Mouse (Mus musculus): ENCODE data around the gene Pou2f1. TPM values are rescaled to one million over a fixed set of nuclear protein-coding genes. Genes with fewer than 3 reads are reported as not detected.
"Not testable (repeated sequence)": the region's sequence is repeated elsewhere in the genome, so short reads cannot be mapped to it uniquely, and the experiment has no call there.

The Pou2f1 gene
- polyA plus RNA-seq, 1 experiment from 2014 or later, result 4.9 TPM

DNA sequence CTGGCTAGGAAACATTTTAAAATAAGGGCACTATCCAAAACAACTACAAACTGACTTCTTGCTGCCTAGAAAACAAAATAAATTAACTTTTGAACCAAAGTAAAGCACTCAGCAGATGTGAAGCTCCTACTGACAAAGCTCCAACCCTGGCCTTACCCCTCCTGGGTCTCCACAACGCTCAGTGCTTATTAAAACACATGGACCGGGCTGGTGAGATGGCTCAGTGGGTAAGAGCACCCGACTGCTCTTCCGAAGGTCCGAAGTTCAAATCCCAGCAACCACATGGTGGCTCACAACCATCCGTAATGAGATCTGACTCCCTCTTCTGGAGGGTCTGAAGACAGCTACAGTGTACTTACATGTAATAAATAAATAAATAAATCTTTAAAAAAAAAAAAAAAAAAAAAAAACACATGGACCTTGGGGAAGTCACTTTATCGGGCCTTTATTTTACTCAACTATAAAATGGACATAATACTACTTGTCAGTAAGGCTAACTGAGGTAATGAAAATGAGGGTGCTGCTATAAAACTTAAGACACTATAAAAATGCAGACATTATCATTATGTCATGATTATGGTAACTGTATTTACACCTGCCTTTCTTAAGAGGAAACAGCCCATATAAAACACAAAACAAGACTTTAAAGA lies 7.3 kb downstream of the Pou2f1 start:
- not testable (repeated sequence) for H3K27me3 ChIP-seq (ENCODE audit: control insufficient read depth, insufficient read depth, low read depth, low read length); H3K4me3 ChIP-seq (ENCODE audit: low read depth, low read length); H3K9ac ChIP-seq (ENCODE audit: low read depth, low read length); H3K27ac ChIP-seq (ENCODE audit: low read length); H3K4me2 ChIP-seq (ENCODE audit: low read depth, low read length); ATAC-seq (ENCODE audit: low read depth); H3K36me3 ChIP-seq (ENCODE audit: control insufficient read depth, insufficient read depth); H3K9me3 ChIP-seq (replicated peaks; ENCODE audit: control insufficient read depth, low read length)
- peaks cover 18% of the 10 kb centered on the region for H3K4me1 ChIP-seq (ENCODE audit: control insufficient read depth, low read depth, low read length)
- 87% methylated on average over 6 of the region's 7 CpGs for WGBS (ENCODE audit: insufficient replicate concordance)

DNA sequence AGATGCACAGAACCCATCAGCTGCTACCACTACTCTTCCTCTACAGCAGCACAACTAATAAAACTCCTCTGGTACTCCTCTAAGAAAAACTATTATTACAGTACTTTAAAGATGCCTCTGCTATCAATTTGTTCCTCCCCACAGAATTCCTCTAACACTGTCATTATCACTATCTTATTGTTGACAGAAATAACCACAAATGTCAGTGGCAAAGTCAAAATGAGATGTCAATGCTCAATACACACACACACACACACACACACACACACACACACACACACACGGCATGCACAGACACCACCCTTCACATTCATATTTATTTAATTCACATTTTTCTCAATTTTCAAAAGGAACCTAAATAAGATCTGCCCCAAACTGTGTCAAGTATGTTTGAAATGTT lies 8.2 kb downstream of the Pou2f1 start:
- Histone ChIP-seq H3K27me3 (ENCODE audit: control insufficient read depth, insufficient read depth, low read depth, low read length) (no peaks in the 10 kb centered on the region), H3K4me3 (ENCODE audit: low read depth, low read length) (no peak overlapping the region), H3K9me3 (replicated peaks; ENCODE audit: control insufficient read depth, low read length) (no peaks in the 10 kb centered on the region), H3K27ac (ENCODE audit: low read length) (no peak overlapping the region), H3K36me3 (ENCODE audit: control insufficient read depth, insufficient read depth) (no peaks in the 10 kb centered on the region), H3K4me1 (ENCODE audit: control insufficient read depth, low read depth, low read length) (peaks cover 18% of the 10 kb centered on the region), H3K4me2 (ENCODE audit: low read depth, low read length) (no peak overlapping the region), H3K9ac (ENCODE audit: low read depth, low read length) (no peak overlapping the region)
- 35% methylated on average over 1 of the region's 1 CpGs for WGBS (ENCODE audit: insufficient replicate concordance)
- no peak for ATAC-seq (ENCODE audit: low read depth)

DNA sequence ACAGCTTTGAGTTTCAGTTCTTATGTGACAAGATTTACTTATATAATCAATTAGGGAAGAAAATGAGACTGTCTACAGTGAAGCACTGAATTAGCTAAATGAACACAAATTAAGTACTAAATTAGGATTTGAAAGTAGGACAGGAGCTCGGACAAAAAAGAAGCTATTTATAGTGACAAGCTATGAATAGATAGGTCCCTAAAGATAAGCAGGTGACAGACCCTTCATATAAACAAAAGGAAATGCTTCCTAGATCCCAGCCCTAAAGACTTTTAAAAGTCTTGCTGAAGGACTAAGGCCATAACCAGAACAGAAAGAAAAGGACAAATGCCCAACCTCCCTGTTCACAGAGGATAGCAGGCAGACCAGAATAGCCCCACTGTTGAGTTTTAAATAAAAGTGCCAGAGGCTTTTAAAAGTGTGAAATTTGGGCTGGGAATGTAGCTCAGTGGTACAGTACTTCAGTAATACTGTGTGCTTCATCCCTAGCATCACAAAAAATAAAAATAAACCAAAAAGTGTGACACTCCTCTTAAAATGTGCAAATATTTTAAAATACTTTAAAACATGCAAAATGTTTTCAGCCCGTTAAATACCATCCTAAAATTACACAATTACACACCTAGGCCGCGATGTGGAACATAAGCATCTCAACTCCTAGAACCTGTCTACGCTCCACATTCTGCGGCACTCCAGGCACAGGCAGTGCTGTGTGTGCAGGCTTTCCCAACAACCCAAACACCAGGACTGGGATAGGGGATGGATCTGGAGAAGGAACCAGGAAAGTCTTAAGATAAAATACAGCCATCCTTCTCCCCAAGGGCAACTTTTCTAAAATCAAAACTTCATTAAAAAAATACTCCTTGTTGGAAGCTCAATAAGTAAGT lies 9.0 kb downstream of the Pou2f1 start:
- WGBS (ENCODE audit: insufficient replicate concordance), result 70% methylated on average over 6 of the region's 6 CpGs
- Histone ChIP-seq H3K27me3 (ENCODE audit: control insufficient read depth, insufficient read depth, low read depth, low read length) (no peaks in the 10 kb centered on the region), H3K9ac (ENCODE audit: low read depth, low read length) (no peak overlapping the region), H3K36me3 (ENCODE audit: control insufficient read depth, insufficient read depth) (no peaks in the 10 kb centered on the region), H3K27ac (ENCODE audit: low read length) (no peak overlapping the region), H3K9me3 (replicated peaks; ENCODE audit: control insufficient read depth, low read length) (no peaks in the 10 kb centered on the region), H3K4me3 (ENCODE audit: low read depth, low read length) (no peak overlapping the region), H3K4me2 (ENCODE audit: low read depth, low read length) (no peak overlapping the region), H3K4me1 (ENCODE audit: control insufficient read depth, low read depth, low read length) (peaks cover 18% of the 10 kb centered on the region)
- ATAC-seq (ENCODE audit: low read depth), result no peak

DNA sequence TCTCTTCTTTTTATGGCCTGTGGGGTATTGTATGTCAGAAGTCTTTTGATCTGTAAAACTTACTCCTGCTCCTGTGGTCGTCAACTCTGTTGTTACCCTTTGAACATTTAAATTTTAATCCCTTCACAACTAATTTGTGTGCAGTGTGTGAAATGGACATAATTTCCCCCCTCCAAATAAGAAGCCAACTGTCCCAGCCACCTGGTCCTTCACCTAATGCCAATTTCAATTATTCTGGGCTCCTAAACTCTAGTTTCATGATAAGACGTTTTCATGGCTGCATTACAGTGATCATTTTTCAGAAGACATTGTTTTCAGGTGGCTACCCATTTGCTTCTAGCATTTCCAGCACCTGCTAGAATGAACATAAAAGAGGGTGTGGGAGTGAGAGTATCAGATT lies 13.9 kb downstream of the Pou2f1 start:
- peaks cover 21% of the 10 kb centered on the region for H3K4me1 ChIP-seq (ENCODE audit: control insufficient read depth, low read depth, low read length)

DNA sequence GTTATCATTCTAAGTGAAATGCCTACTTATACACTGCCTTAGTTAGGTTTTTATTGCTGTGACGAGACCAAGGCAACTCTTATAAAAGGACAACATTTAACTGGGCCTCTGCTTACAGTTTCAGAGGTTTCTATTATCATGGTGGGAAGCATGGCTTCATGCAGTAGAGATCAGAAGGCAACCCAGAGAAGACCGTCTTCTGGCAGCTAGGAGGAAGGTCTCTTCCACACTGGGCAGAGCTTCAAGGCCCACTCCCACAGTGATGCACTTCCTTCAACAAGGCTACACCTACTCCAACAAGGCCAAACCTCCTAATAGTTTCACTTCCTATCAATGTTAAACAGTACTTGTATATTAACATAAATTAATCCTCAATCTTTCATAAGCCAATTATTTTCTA lies 14.4 kb downstream of the Pou2f1 start:
- H3K4me2 ChIP-seq (ENCODE audit: low read depth, low read length), result no peak overlapping the region
- H3K27me3 ChIP-seq (ENCODE audit: control insufficient read depth, insufficient read depth, low read depth, low read length), result no peaks in the 10 kb centered on the region
- ATAC-seq (ENCODE audit: low read depth), result no peak
- no peaks in the 10 kb centered on the region for H3K9me3 ChIP-seq (replicated peaks; ENCODE audit: control insufficient read depth, low read length)
- H3K36me3 ChIP-seq (ENCODE audit: control insufficient read depth, insufficient read depth), result no peaks in the 10 kb centered on the region
- H3K4me1 ChIP-seq (ENCODE audit: control insufficient read depth, low read depth, low read length), result peaks cover 19% of the 10 kb centered on the region
- no peak overlapping the region for H3K4me3 ChIP-seq (ENCODE audit: low read depth, low read length)
- H3K27ac ChIP-seq (ENCODE audit: low read length), result no peak overlapping the region
- no peak overlapping the region for H3K9ac ChIP-seq (ENCODE audit: low read depth, low read length)
- 77% methylated on average over 2 of the region's 2 CpGs for WGBS (ENCODE audit: insufficient replicate concordance)

More for the DNA sequence above, 13.9 kb downstream of the Pou2f1 start:
- no peaks in the 10 kb centered on the region for H3K9me3 ChIP-seq (replicated peaks; ENCODE audit: control insufficient read depth, low read length)
- no peaks in the 10 kb centered on the region for H3K36me3 ChIP-seq (ENCODE audit: control insufficient read depth, insufficient read depth)
- WGBS (ENCODE audit: insufficient replicate concordance), result 77% methylated on average over 2 of the region's 2 CpGs
- H3K27ac ChIP-seq (ENCODE audit: low read length), result no peak overlapping the region
- ATAC-seq (ENCODE audit: low read depth), result no peak
- H3K4me3 ChIP-seq (ENCODE audit: low read depth, low read length), result no peak overlapping the region
- H3K9ac ChIP-seq (ENCODE audit: low read depth, low read length), result no peak overlapping the region
- no peak overlapping the region for H3K4me2 ChIP-seq (ENCODE audit: low read depth, low read length)
- no peaks in the 10 kb centered on the region for H3K27me3 ChIP-seq (ENCODE audit: control insufficient read depth, insufficient read depth, low read depth, low read length)

DNA sequence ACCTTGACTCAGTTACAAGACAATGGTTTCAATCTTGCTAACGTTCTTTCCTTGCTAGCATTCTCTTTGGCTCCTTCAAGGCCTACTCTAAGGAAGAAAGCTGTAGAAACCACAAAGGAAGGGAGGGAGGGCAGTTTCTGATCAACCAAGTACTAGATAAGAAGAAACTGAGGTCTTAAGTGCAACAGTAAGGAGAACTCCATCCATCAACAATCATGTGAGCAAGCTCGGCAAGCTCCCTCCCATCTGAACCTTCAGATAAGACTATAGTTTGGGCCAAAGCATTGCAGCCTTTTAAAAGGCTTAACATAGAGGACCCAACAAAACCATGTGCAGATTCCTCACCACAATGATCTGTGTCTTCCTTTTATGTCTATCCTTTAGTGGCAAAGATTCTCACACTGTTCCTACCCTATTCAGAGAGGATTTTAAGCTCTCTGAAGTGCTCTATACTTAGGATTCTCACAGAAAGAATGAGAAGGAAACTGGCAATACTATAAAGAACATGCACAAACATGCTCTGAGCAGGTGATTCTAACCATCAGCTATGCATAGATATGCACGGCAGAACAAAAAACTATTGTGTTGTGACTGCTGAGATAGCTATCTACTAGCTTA lies 16.6 kb downstream of the Pou2f1 start:
- H3K4me3 ChIP-seq (ENCODE audit: low read depth, low read length), result no peak overlapping the region
- no peaks in the 10 kb centered on the region for H3K36me3 ChIP-seq (ENCODE audit: control insufficient read depth, insufficient read depth)
- peak overlapping the region; percentile 6; the same call in 1 of the 2 replicates for H3K27ac ChIP-seq (ENCODE audit: low read length)
- peak; percentile 67 for ATAC-seq (ENCODE audit: low read depth)
- 0 out of 2 replicates have a peak overlapping the region, but pooled peaks have one; percentile 26 for H3K4me2 ChIP-seq (ENCODE audit: low read depth, low read length)
- peaks cover 19% of the 10 kb centered on the region for H3K4me1 ChIP-seq (ENCODE audit: control insufficient read depth, low read depth, low read length)
- no peak overlapping the region for H3K9ac ChIP-seq (ENCODE audit: low read depth, low read length)
- 15% methylated on average over 3 of the region's 3 CpGs for WGBS (ENCODE audit: insufficient replicate concordance)
- H3K9me3 ChIP-seq (replicated peaks; ENCODE audit: control insufficient read depth, low read length), result no peaks in the 10 kb centered on the region
- H3K27me3 ChIP-seq (ENCODE audit: control insufficient read depth, insufficient read depth, low read depth, low read length), result no peaks in the 10 kb centered on the region

DNA sequence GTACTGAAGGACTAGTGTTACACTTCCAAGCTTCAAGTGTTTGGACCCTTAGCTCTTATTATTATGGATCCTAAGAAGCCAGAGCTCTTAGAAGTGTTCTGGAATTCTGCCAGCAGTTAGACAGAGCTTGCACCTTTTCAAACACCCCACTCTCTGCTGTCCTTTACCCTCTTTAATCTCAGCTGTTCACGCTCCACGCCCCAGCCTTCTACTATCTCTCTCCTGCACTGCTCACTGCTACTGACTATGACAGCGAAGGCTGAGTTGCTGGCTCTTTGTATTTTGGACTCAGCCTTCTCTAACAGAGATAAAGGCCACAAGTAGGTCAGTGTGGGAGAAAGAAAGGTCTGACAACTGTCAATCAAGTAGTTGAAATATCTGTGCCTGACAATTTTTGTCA lies 17.3 kb downstream of the Pou2f1 start:
- no peak overlapping the region for H3K27ac ChIP-seq (ENCODE audit: low read length)
- peaks cover 19% of the 10 kb centered on the region for H3K4me1 ChIP-seq (ENCODE audit: control insufficient read depth, low read depth, low read length)
- no peaks in the 10 kb centered on the region for H3K9me3 ChIP-seq (replicated peaks; ENCODE audit: control insufficient read depth, low read length)
- ATAC-seq (ENCODE audit: low read depth), result peak; percentile 95
- H3K4me3 ChIP-seq (ENCODE audit: low read depth, low read length), result no peak overlapping the region
- H3K4me2 ChIP-seq (ENCODE audit: low read depth, low read length), result peak overlapping the region; percentile 26; the same call in 1 of the 2 replicates
- H3K27me3 ChIP-seq (ENCODE audit: control insufficient read depth, insufficient read depth, low read depth, low read length), result no peaks in the 10 kb centered on the region
- H3K9ac ChIP-seq (ENCODE audit: low read depth, low read length), result no peak overlapping the region
- no peaks in the 10 kb centered on the region for H3K36me3 ChIP-seq (ENCODE audit: control insufficient read depth, insufficient read depth)
- 12% methylated on average over 3 of the region's 3 CpGs for WGBS (ENCODE audit: insufficient replicate concordance)

DNA sequence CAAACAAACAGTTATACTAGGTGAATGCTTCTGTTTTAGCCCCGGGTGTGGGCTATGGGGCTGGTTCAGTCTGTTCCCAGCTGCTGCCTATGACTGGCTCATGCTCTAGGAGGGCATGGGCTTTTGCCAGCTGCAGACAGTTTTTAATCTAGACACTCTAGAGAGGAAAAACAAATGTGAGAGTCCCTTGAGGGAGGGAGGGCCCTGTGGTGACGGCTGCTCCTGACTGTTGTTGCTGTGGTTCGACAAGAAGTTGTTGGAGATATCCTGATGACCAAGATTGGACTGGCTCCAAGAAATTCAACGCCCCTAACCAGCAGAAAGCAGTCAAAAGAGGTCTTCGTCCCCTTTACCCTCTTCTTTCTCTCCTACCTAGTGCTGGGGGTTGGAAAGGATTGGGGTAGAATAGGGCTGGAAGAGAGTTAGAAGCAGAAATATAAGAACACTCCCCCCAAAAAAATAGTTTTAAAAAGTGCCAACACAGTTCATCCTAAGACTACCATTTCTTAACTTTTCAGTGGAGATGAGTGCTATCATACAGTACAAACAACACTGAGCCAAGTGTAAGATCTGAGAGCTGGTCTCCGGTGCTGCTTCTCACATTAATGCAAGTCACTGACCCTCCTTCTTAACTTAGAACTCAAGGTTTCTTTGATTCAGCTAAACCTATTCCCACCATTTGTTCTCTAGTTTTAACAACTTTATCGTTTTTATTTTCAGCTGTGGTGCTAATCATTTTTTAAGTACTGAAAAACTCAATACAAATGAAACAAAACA lies 25.6 kb downstream of the Pou2f1 start:
- peak; percentile 35; the same call in 1 of the 2 replicates for ATAC-seq (ENCODE audit: low read depth)
- no peaks in the 10 kb centered on the region for H3K27me3 ChIP-seq (ENCODE audit: control insufficient read depth, insufficient read depth, low read depth, low read length)
- H3K4me1 ChIP-seq (ENCODE audit: control insufficient read depth, low read depth, low read length), result peaks cover 3% of the 10 kb centered on the region; the same call in 1 of the 2 replicates
- no peaks in the 10 kb centered on the region for H3K36me3 ChIP-seq (ENCODE audit: control insufficient read depth, insufficient read depth)
- H3K9me3 ChIP-seq (replicated peaks; ENCODE audit: control insufficient read depth, low read length), result no peaks in the 10 kb centered on the region
- WGBS (ENCODE audit: insufficient replicate concordance), result 22% methylated on average over 7 of the region's 7 CpGs
- H3K4me2 ChIP-seq (ENCODE audit: low read depth, low read length), result no peak overlapping the region
- no peak overlapping the region for H3K9ac ChIP-seq (ENCODE audit: low read depth, low read length)
- H3K4me3 ChIP-seq (ENCODE audit: low read depth, low read length), result no peak overlapping the region
- no peak overlapping the region for H3K27ac ChIP-seq (ENCODE audit: low read length)
